Comparison of ENCODE assay signal across 24 mouse cellular contexts in the genomic region with DNA sequence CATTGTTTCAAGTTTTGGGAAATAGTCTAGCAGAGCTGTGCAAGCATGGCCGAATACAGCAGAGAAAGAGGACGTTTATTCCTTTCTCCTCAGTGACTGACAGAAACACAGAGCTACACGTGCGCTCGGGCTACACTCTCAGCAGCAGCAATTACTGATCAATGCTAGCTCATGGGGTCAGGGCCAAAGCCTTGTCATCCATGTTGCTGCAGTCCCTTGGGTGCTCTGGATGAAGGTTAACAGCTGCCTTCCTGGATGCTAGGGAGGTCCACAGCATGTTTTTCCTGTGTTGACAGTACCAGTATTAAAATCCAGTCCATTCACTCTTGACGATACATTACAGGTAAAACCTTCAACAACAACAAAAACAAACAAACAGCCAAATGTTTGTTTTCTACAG.
DNase-seq lines count a peak whose midpoint lies in the region; ATAC-seq lines count a peak whose summit lies in the region.
"Had no signal": no experiment of that assay in that cellular context is flagged by ENCODE, and none has a peak within 500 bp of the region (broad histone marks: within the 10 kb centered on the region; RNA-seq: fewer than 3 reads in every experiment).

No protein-coding gene starts in this region.

- H3K4me1 ChIP-seq in heart, embryonic 11.5 days (ENCODE audit: control insufficient read depth, insufficient read depth, low read length) = no peaks in the 10 kb centered on the region
- no peaks in the 10 kb centered on the region for H3K4me1 ChIP-seq in megakaryocyte, embryonic 14.5 days
- H3K4me1 ChIP-seq in hindbrain, embryonic 13.5 days (replicated peaks) = no peaks in the 10 kb centered on the region
- H3K4me1 ChIP-seq: heart, embryonic 13.5 days; intestine, embryonic 15.5 days had no signal

- H3K36me3 ChIP-seq in heart, embryonic 11.5 days (ENCODE audit: control insufficient read depth, insufficient read depth, low read length) = no peaks in the 10 kb centered on the region
- no peaks in the 10 kb centered on the region for H3K36me3 ChIP-seq in megakaryocyte, embryonic 14.5 days (replicated peaks; ENCODE audit: low read length)
- no peaks in the 10 kb centered on the region for H3K36me3 ChIP-seq in hindbrain, embryonic 13.5 days
- H3K36me3 ChIP-seq: embryonic facial prominence, embryonic 15.5 days; forebrain, embryonic 10.5 days; forebrain, embryonic 15.5 days; G1E; heart, embryonic 13.5 days; intestine, embryonic 15.5 days had no signal

- H3K4me2 ChIP-seq in heart, embryonic 11.5 days = no peak overlapping the region
- H3K4me2 ChIP-seq in hindbrain, embryonic 13.5 days = no peak overlapping the region
- H3K4me2 ChIP-seq: embryonic facial prominence, embryonic 15.5 days; forebrain, embryonic 15.5 days; heart, embryonic 13.5 days; hindbrain, embryonic 14.5 days; intestine, embryonic 15.5 days had no signal

- WGBS in heart, embryonic 11.5 days (ENCODE audit: insufficient replicate concordance) = 78% methylated on average over 6 of the region's 6 CpGs
- 73% methylated on average over 6 of the region's 6 CpGs for WGBS in hindbrain, embryonic 13.5 days

- no peaks in the 10 kb centered on the region for H3K27me3 ChIP-seq in heart, embryonic 11.5 days (ENCODE audit: control insufficient read depth, insufficient read depth, low read length)
- H3K27me3 ChIP-seq in megakaryocyte, embryonic 14.5 days (replicated peaks) = no peaks in the 10 kb centered on the region
- no peaks in the 10 kb centered on the region for H3K27me3 ChIP-seq in hindbrain, embryonic 13.5 days
- H3K27me3 ChIP-seq: embryonic facial prominence, embryonic 15.5 days; forebrain, embryonic 15.5 days; heart, embryonic 13.5 days; intestine, embryonic 15.5 days had no signal

- H3K9me3 ChIP-seq in heart, embryonic 11.5 days (replicated peaks; ENCODE audit: control insufficient read depth, low read length) = no peaks in the 10 kb centered on the region
- H3K9me3 ChIP-seq in megakaryocyte, embryonic 14.5 days = peaks cover 15% of the 10 kb centered on the region
- no peaks in the 10 kb centered on the region for H3K9me3 ChIP-seq in hindbrain, embryonic 13.5 days
- H3K9me3 ChIP-seq: embryonic facial prominence, embryonic 15.5 days; forebrain, embryonic 10.5 days; forebrain, embryonic 15.5 days; G1E; intestine, embryonic 15.5 days had no signal

- no peak overlapping the region for H3K4me3 ChIP-seq in heart, embryonic 11.5 days (ENCODE audit: low read depth, low read length)
- peak overlapping the region; percentile 21 for H3K4me3 ChIP-seq in megakaryocyte, embryonic 14.5 days (replicated peaks)
- no peak overlapping the region for H3K4me3 ChIP-seq in hindbrain, embryonic 13.5 days
- H3K4me3 ChIP-seq: embryonic facial prominence, embryonic 15.5 days; erythroblast, embryonic 14.5 days; forebrain, embryonic 10.5 days; forebrain, embryonic 15.5 days; heart, embryonic 13.5 days; intestine, embryonic 15.5 days had no signal

- ATAC-seq in heart, embryonic 11.5 days (replicated peaks; ENCODE audit: insufficient number of reproducible peaks, low FRiP score, low TSS enrichment) = no peak
- no peak for ATAC-seq in megakaryocyte, adult 5-6 weeks (ENCODE audit: poor library complexity, severe bottlenecking)
- no peak for ATAC-seq in hindbrain, embryonic 13.5 days (ENCODE audit: low FRiP score)
- ATAC-seq: CD4-positive, CD25-positive, alpha-beta regulatory T cell, adult 4 months; forebrain, embryonic 15.5 days; intestine, embryonic 15.5 days had no signal

- DNase-seq in heart, adult 11 months = peak; percentile 92
- DNase-seq in heart, adult 8-10 months (ENCODE audit: low spot score) = peak; percentile 14
- DNase-seq in heart, postnatal 25 days (ENCODE audit: low spot score) = peak; percentile 3
- DNase-seq in cerebellum, postnatal 36 days = no peak
- DNase-seq: adrenal gland, adult 8-10 months; adrenal gland, postnatal 36 days; B cell, adult 2 months; cerebellum, adult 2 months; cerebellum, postnatal 10 days; embryo, embryonic 11 days; gastrocnemius, postnatal 36 days had no signal

- no peak overlapping the region for H3K9ac ChIP-seq in heart, embryonic 11.5 days (ENCODE audit: low read depth, low read length)
- no peak overlapping the region for H3K9ac ChIP-seq in hindbrain, embryonic 13.5 days
- H3K9ac ChIP-seq: embryonic facial prominence, embryonic 15.5 days; forebrain, embryonic 15.5 days; heart, embryonic 13.5 days; hindbrain, embryonic 14.5 days; intestine, embryonic 15.5 days had no signal

- intact Hi-C loops in heart, postnatal 25 days (cut with DNase I) = no loop called here

- H3K27ac ChIP-seq in heart, embryonic 11.5 days (ENCODE audit: low read depth, low read length) = no peak overlapping the region
- H3K27ac ChIP-seq in hindbrain, embryonic 13.5 days = no peak overlapping the region
- H3K27ac ChIP-seq: embryonic facial prominence, embryonic 15.5 days; forebrain, embryonic 10.5 days; forebrain, embryonic 15.5 days; heart, embryonic 13.5 days; hindbrain, embryonic 14.5 days; intestine, embryonic 15.5 days had no signal

Comparison
In these comparisons a context has a peak if more than half of its experiments do, and no peak if none do; other contexts are left out.
1. DNase-seq: peak in heart, adult 11 months (single experiment), heart, adult 8-10 months (single experiment) and heart, postnatal 25 days (single experiment); none in cerebellum, postnatal 36 days (0 of 2).